Mouse (Mus musculus) thymus, adult 2 months (tissue): ENCODE measurements around the gene Fyb2. TPM values are rescaled to one million over a fixed set of nuclear protein-coding genes. Genes with fewer than 3 reads are reported as not detected.

ENCODE experiments used
- DNase-seq: peaks from one replicate; pipeline ENCODE4 v3.0.0; 2021
- H3K27ac ChIP-seq: fragments of 200-500 bp; 2 replicates; pipeline ENCODE4 v1.5.1; 2012; ENCODE audit warnings: low read length, control low read depth; ENCODE audit not compliant: control insufficient read depth, insufficient read depth
- H3K27me3 ChIP-seq: fragments of 200-500 bp; 2 replicates; pipeline ENCODE4 v1.6.1; 2012; ENCODE audit warnings: mild to moderate bottlenecking, low read length, moderate library complexity, mixed read lengths; ENCODE audit not compliant: control insufficient read depth, insufficient read depth
- H3K36me3 ChIP-seq: fragments of 200-500 bp; 2 replicates; pipeline ENCODE4 v1.6.1; 2012; ENCODE audit warnings: mild to moderate bottlenecking, low read length, moderate library complexity; ENCODE audit not compliant: control insufficient read depth, insufficient read depth
- H3K4me1 ChIP-seq: fragments of 200-500 bp; replicated peaks from 2 replicates; pipeline ENCODE4 v1.6.1; 2012; ENCODE audit warnings: low read length; ENCODE audit not compliant: control insufficient read depth, insufficient read depth
- H3K4me3 ChIP-seq: fragments of 200-500 bp; 2 replicates; pipeline ENCODE4 v1.5.1; 2012; ENCODE audit warnings: mild to moderate bottlenecking, low read length, control low read depth, moderate library complexity; ENCODE audit not compliant: control insufficient read depth, insufficient read depth
- CTCF ChIP-seq: fragments of 200-500 bp; IDR thresholded peaks from 2 replicates; pipeline ENCODE4 v1.5.1; 2012; ENCODE audit warnings: mild to moderate bottlenecking, control low read depth, low read length, moderate library complexity, borderline replicate concordance; ENCODE audit not compliant: control insufficient read depth, poor library complexity, insufficient read depth; ENCODE audit errors: extremely low read depth
- POLR2A ChIP-seq: fragments of 200-500 bp; IDR thresholded peaks from 2 replicates; pipeline ENCODE4 v1.6.1; 2012; ENCODE audit warnings: mild to moderate bottlenecking, low read length, control low read depth, moderate library complexity; ENCODE audit not compliant: control insufficient read depth, poor library complexity, insufficient read depth; ENCODE audit errors: extremely low read depth
- WGBS: fragments of 180-500 bp; shearing (Covaris S2); methylation state at CpG from one replicate; pipeline ENCODE4 v1.1.7; 2018; 5-methylcytosine and 5-hydroxymethylcytosine counted together
- polyA plus RNA-seq: library from polyadenylated mRNA; depleted of rRNA; stranded (reverse); fragments of >200 nt; gene quantifications from 2 replicates; pipeline ENCODE4 v1.2.3, GENCODE M21; 2012

Fyb2 gene
- polyA plus RNA-seq, 1 experiment, result 0.70 TPM

GRCm38 (mm10) chr4:104911685-104912084 is 1.6 kb upstream of the Fyb2 start:
- TF ChIP-seq CTCF (peak; percentile 68; the same call in 1 of the 2 replicates), POLR2A (no peak)
- Histone ChIP-seq H3K36me3 (no peaks in the 10 kb centered on the region), H3K27ac (no peak overlapping the region), H3K27me3 (no peaks in the 10 kb centered on the region), H3K4me1 (no peaks in the 10 kb centered on the region), H3K4me3 (no peak overlapping the region)
- peak; percentile 55 for DNase-seq
- WGBS, result 35% methylated on average over 7 of the region's 7 CpGs

- TF ChIP-seq CTCF (no peak), POLR2A (no peak)
- Histone ChIP-seq H3K36me3 (no peaks in the 10 kb centered on the region), H3K4me1 (no peaks in the 10 kb centered on the region), H3K27ac (no peak overlapping the region), H3K4me3 (no peak overlapping the region), H3K27me3 (no peaks in the 10 kb centered on the region)
- DNase-seq, result no peak
- WGBS, result 81% methylated on average over 6 of the region's 6 CpGs
Observed at GRCm38 (mm10) chr4:104914711-104915247, 1.5 kb downstream of the Fyb2 start.

- H3K27me3 ChIP-seq, result no peaks in the 10 kb centered on the region
- WGBS, result 85% methylated on average over 6 of the region's 6 CpGs
- no peaks in the 10 kb centered on the region for H3K4me1 ChIP-seq
- no peaks in the 10 kb centered on the region for H3K36me3 ChIP-seq
- no peak for DNase-seq
- no peak for TF ChIP-seq POLR2A
- no peak for TF ChIP-seq CTCF
- no peak overlapping the region for H3K27ac ChIP-seq
- H3K4me3 ChIP-seq, result no peak overlapping the region
Observed at GRCm38 (mm10) chr4:104918017-104918416, 4.8 kb downstream of the Fyb2 start.

- Histone ChIP-seq H3K4me3 (no peak overlapping the region), H3K27ac (no peak overlapping the region), H3K27me3 (no peaks in the 10 kb centered on the region), H3K4me1 (no peaks in the 10 kb centered on the region), H3K36me3 (no peaks in the 10 kb centered on the region)
- TF ChIP-seq POLR2A (no peak), CTCF (no peak)
- WGBS, result 92% methylated on average over 5 of the region's 5 CpGs
- no peak for DNase-seq
Observed at GRCm38 (mm10) chr4:104925383-104925782, 12.1 kb downstream of the Fyb2 start.

- no peak for TF ChIP-seq CTCF
- no peak for TF ChIP-seq POLR2A
- WGBS, result 85% methylated on average over 7 of the region's 7 CpGs
- H3K4me1 ChIP-seq, result no peaks in the 10 kb centered on the region
- H3K27ac ChIP-seq, result no peak overlapping the region
- DNase-seq, result no peak
- no peaks in the 10 kb centered on the region for H3K27me3 ChIP-seq
- H3K36me3 ChIP-seq, result no peaks in the 10 kb centered on the region
- H3K4me3 ChIP-seq, result no peak overlapping the region
Observed at GRCm38 (mm10) chr4:104929165-104929564, 15.9 kb downstream of the Fyb2 start.

GRCm38 (mm10) chr4:104933620-104934019 is 20.4 kb downstream of the Fyb2 start:
- Histone ChIP-seq H3K4me3 (no peak overlapping the region), H3K27ac (no peak overlapping the region), H3K36me3 (no peaks in the 10 kb centered on the region), H3K27me3 (no peaks in the 10 kb centered on the region), H3K4me1 (no peaks in the 10 kb centered on the region)
- no peak for DNase-seq
- TF ChIP-seq CTCF (no peak), POLR2A (no peak)

- Histone ChIP-seq H3K27me3 (no peaks in the 10 kb centered on the region), H3K36me3 (no peaks in the 10 kb centered on the region), H3K27ac (no peak overlapping the region), H3K4me3 (no peak overlapping the region), H3K4me1 (no peaks in the 10 kb centered on the region)
- DNase-seq, result no peak
- WGBS, result 89% methylated on average over 3 of the region's 3 CpGs
- TF ChIP-seq CTCF (no peak), POLR2A (no peak)
Observed at GRCm38 (mm10) chr4:104934997-104935396, 21.7 kb downstream of the Fyb2 start.
